Mouse (Mus musculus) limb, embryonic 14.5 days (tissue): ENCODE data around the gene Dcst2. TPM values are rescaled to one million over a fixed set of nuclear protein-coding genes. Genes with fewer than 3 reads are reported as not detected.

Experiments
- ATAC-seq: fragments of 200-750 bp; cut with Nextera tagmentation; 2 replicates; pipeline ENCODE4 v1.8.0; 2017; ENCODE audit warnings: low read depth, moderate number of reproducible peaks, moderate TSS enrichment; ENCODE audit not compliant: low FRiP score
- DNase-seq: peaks from one replicate; pipeline ENCODE4 v3.0.0-alpha.2; 2015; ENCODE audit warnings: low spot score
- H3K27ac ChIP-seq: fragments of 300-500 bp; sonication (generic); replicated peaks from 2 replicates; pipeline ENCODE4 v1.5.1; 2014; ENCODE audit warnings: low read depth, mild to moderate bottlenecking, low read length, moderate library complexity, mixed read lengths
- H3K27me3 ChIP-seq: fragments of 300-500 bp; sonication (generic); 2 replicates; pipeline ENCODE4 v1.6.1; 2014; ENCODE audit warnings: low read length, mixed read lengths; ENCODE audit not compliant: control insufficient read depth, insufficient read depth
- H3K36me3 ChIP-seq: fragments of 300-500 bp; sonication (generic); 2 replicates; pipeline ENCODE4 v1.6.1; 2014; ENCODE audit warnings: mild to moderate bottlenecking, low read length, moderate library complexity, mixed read lengths; ENCODE audit not compliant: control insufficient read depth, insufficient read depth
- H3K4me1 ChIP-seq: fragments of 300-500 bp; sonication (generic); 2 replicates; pipeline ENCODE4 v1.6.1; 2014; ENCODE audit warnings: antibody characterized with exemption, low read length, mixed read lengths; ENCODE audit not compliant: control insufficient read depth, insufficient read depth
- H3K4me2 ChIP-seq: fragments of 300-500 bp; sonication (generic); replicated peaks from 2 replicates; pipeline ENCODE4 v1.6.1; 2014; ENCODE audit warnings: low read depth, mild to moderate bottlenecking, low read length, moderate library complexity; ENCODE audit not compliant: severe bottlenecking
- H3K4me3 ChIP-seq: fragments of 300-500 bp; sonication (generic); replicated peaks from 2 replicates; pipeline ENCODE4 v1.5.1; 2014; ENCODE audit warnings: low read length
- H3K9ac ChIP-seq: fragments of 300-500 bp; sonication (generic); 2 replicates; pipeline ENCODE4 v1.6.1; 2014; ENCODE audit warnings: mild to moderate bottlenecking, low read depth, low read length, moderate library complexity; ENCODE audit not compliant: severe bottlenecking
- H3K9me3 ChIP-seq: fragments of 300-500 bp; sonication (generic); 2 replicates; pipeline ENCODE4 v1.6.1; 2016; ENCODE audit warnings: low read length; ENCODE audit not compliant: control insufficient read depth
- POLR2A ChIP-seq: fragments of 200-500 bp; IDR thresholded peaks from 2 replicates; pipeline ENCODE4 v1.8.0; 2012; ENCODE audit warnings: inconsistent platforms, mild to moderate bottlenecking, moderate library complexity, borderline replicate concordance; ENCODE audit not compliant: insufficient read depth, insufficient read length; ENCODE audit errors: extremely low read depth
- WGBS: fragments of 180-500 bp; shearing (Covaris S2); extraction: QIAGEN DNeasy Blood & Tissue Kit; methylation state at CpG from one replicate; pipeline ENCODE4 v1.1.7; 2014; 5-methylcytosine and 5-hydroxymethylcytosine counted together
- polyA plus RNA-seq, 2 experiments: library from polyadenylated mRNA; depleted of rRNA in 1 of 2; stranded (reverse) in 1 of 2; unstranded in 1 of 2; fragments of >200 nt; fragmentation: Nextera tagmentation in 1 of 2; extraction: Ambion mirVana in 1 of 2; gene quantifications; 2 replicates each; pipeline versions ENCODE4 v1.2.1 to v1.2.3; 2012 to 2014

Dcst2 gene
- polyA plus RNA-seq (2012; rRNA removed): 0.63 and 1.1 TPM in 2 replicates
- 0.14 and 0.26 TPM in 2 replicates for polyA plus RNA-seq (2014; fragmentation: Nextera tagmentation; extraction: Ambion mirVana)

- no peak for DNase-seq
Observed at GRCm38 (mm10) chr3:89361675-89362074, at the start of gene Dcst2. Gene Dcst2, plus strand, starts transcription at chr3:89361975.

GRCm38 (mm10) chr3:89314340-89314739, 47.4 kb upstream of the Dcst2 start:
- ATAC-seq (no peak), DNase-seq (no peak)
- WGBS: 75% methylated on average over 5 of the region's 5 CpGs
- no peak overlapping the region for H3K9ac ChIP-seq
- peaks cover 6% of the 10 kb centered on the region; the same call in 1 of the 2 replicates for H3K36me3 ChIP-seq
- no peak overlapping the region for H3K27ac ChIP-seq
- H3K4me1 ChIP-seq: peaks cover 29% of the 10 kb centered on the region
- H3K9me3 ChIP-seq: no peaks in the 10 kb centered on the region
- H3K4me2 ChIP-seq: no peak overlapping the region
- peaks cover 10% of the 10 kb centered on the region for H3K27me3 ChIP-seq
- no peak overlapping the region for H3K4me3 ChIP-seq
- TF ChIP-seq POLR2A: no peak

More at GRCm38 (mm10) chr3:89361675-89362074, at the start of gene Dcst2:
- no peaks in the 10 kb centered on the region for H3K36me3 ChIP-seq
- no peak within 1 kb of the TSS for H3K27ac ChIP-seq
- no peak within 1 kb of the TSS for H3K9ac ChIP-seq
- H3K27me3 ChIP-seq: no peaks in the 10 kb centered on the region
- TF ChIP-seq POLR2A: no peak
- no peaks in the 10 kb centered on the region for H3K9me3 ChIP-seq
- H3K4me2 ChIP-seq: no peak within 1 kb of the TSS
- no peaks in the 10 kb centered on the region for H3K4me1 ChIP-seq
- no peak within 1 kb of the TSS for H3K4me3 ChIP-seq
- ATAC-seq: no peak
- 83% methylated on average over 7 of the region's 7 CpGs for WGBS

GRCm38 (mm10) chr3:89314791-89315190, 47.0 kb upstream of the Dcst2 start:
- 46% methylated on average over 2 of the region's 2 CpGs for WGBS
- no peak for TF ChIP-seq POLR2A
- Histone ChIP-seq H3K27me3 (peaks cover 10% of the 10 kb centered on the region), H3K9ac (0 out of 2 replicates have a peak overlapping the region, but pooled peaks have one; percentile 32), H3K36me3 (peaks cover 6% of the 10 kb centered on the region; the same call in 1 of the 2 replicates), H3K9me3 (no peaks in the 10 kb centered on the region), H3K4me1 (peaks cover 32% of the 10 kb centered on the region), H3K27ac (no peak overlapping the region), H3K4me2 (peak overlapping the region; percentile 45; the same call in 1 of the 2 replicates), H3K4me3 (no peak overlapping the region)
- no peak for DNase-seq
- ATAC-seq: no peak

GRCm38 (mm10) chr3:89315195-89315929, 46.4 kb upstream of the Dcst2 start:
- no peaks in the 10 kb centered on the region for H3K9me3 ChIP-seq
- TF ChIP-seq POLR2A: no peak
- peak overlapping the region; percentile 32; the same call in 1 of the 2 replicates for H3K9ac ChIP-seq
- peak; percentile 73 for DNase-seq
- H3K36me3 ChIP-seq: peaks cover 6% of the 10 kb centered on the region; the same call in 1 of the 2 replicates
- WGBS: 14% methylated on average over 17 of the region's 26 CpGs
- peak overlapping the region; percentile 26 for H3K4me3 ChIP-seq
- H3K27me3 ChIP-seq: peaks cover 10% of the 10 kb centered on the region
- peak overlapping the region; percentile 45 for H3K4me2 ChIP-seq
- ATAC-seq: 0 out of 2 replicates have a peak, but pooled peaks have one; percentile 16
- peaks cover 36% of the 10 kb centered on the region for H3K4me1 ChIP-seq
- no peak overlapping the region for H3K27ac ChIP-seq

- Histone ChIP-seq H3K4me1 (peaks cover 44% of the 10 kb centered on the region), H3K9me3 (no peaks in the 10 kb centered on the region), H3K4me3 (peak overlapping the region; percentile 26; the same call in 1 of the 2 replicates), H3K9ac (no peak overlapping the region), H3K36me3 (peaks cover 6% of the 10 kb centered on the region; the same call in 1 of the 2 replicates), H3K27ac (no peak overlapping the region), H3K4me2 (peak overlapping the region; percentile 45), H3K27me3 (peaks cover 10% of the 10 kb centered on the region)
- ATAC-seq (no peak), DNase-seq (no peak)
- TF ChIP-seq POLR2A: no peak
- 12% methylated on average over 37 of the region's 40 CpGs for WGBS
Observed at GRCm38 (mm10) chr3:89315930-89316831, 45.6 kb upstream of the Dcst2 start.
